Mouse (Mus musculus): ENCODE results near the gene Lingo2.
A peak's percentile ranks its signal among the peaks of the same experiment; 100 is the strongest.

Gene Lingo2

GRCm38 (mm10) chr4:36560997-36561396 is 390.6 kb downstream of the Lingo2 start:
- no peak for DNase-seq (ENCODE audit: low read depth, low spot score)

- no peak for DNase-seq (ENCODE audit: low read depth, low spot score)
Measured at GRCm38 (mm10) chr4:36540664-36541360, 410.7 kb downstream of the Lingo2 start.

GRCm38 (mm10) chr4:36533895-36534294 is 417.7 kb downstream of the Lingo2 start:
- DNase-seq (ENCODE audit: low read depth, low spot score) = no peak

GRCm38 (mm10) chr4:36490255-36490654 is 461.3 kb downstream of the Lingo2 start:
- no peak for DNase-seq (ENCODE audit: low read depth, low spot score)

- no peak for DNase-seq (ENCODE audit: low read depth, low spot score)
Measured at GRCm38 (mm10) chr4:36435211-36435610, 516.3 kb downstream of the Lingo2 start.

GRCm38 (mm10) chr4:36426192-36426591 is 525.4 kb downstream of the Lingo2 start:
- DNase-seq (ENCODE audit: low read depth, low spot score) = no peak

GRCm38 (mm10) chr4:36407350-36407749 is 544.2 kb downstream of the Lingo2 start:
- no peak for DNase-seq (ENCODE audit: low read depth, low spot score)

GRCm38 (mm10) chr4:36368925-36369324 is 582.6 kb downstream of the Lingo2 start:
- no peak for DNase-seq (ENCODE audit: low read depth, low spot score)

- DNase-seq (ENCODE audit: low read depth, low spot score) = no peak
Measured at GRCm38 (mm10) chr4:36354401-36354800, 597.1 kb downstream of the Lingo2 start.

- DNase-seq (ENCODE audit: low read depth, low spot score) = no peak
Measured at GRCm38 (mm10) chr4:36331741-36332140, 619.8 kb downstream of the Lingo2 start.

GRCm38 (mm10) chr4:36325603-36326002 is 625.9 kb downstream of the Lingo2 start:
- no peak for DNase-seq (ENCODE audit: low read depth, low spot score)

GRCm38 (mm10) chr4:36313067-36313466 is 638.5 kb downstream of the Lingo2 start:
- DNase-seq (ENCODE audit: low read depth, low spot score) = no peak

- DNase-seq (ENCODE audit: low read depth, low spot score) = no peak
Measured at GRCm38 (mm10) chr4:36311431-36311830, 640.1 kb downstream of the Lingo2 start.

- DNase-seq (ENCODE audit: low read depth, low spot score) = no peak
Measured at GRCm38 (mm10) chr4:36305228-36305627, 646.3 kb downstream of the Lingo2 start.

- no peak for DNase-seq (ENCODE audit: low read depth, low spot score)
Measured at GRCm38 (mm10) chr4:36289701-36290053, 661.9 kb downstream of the Lingo2 start.

- DNase-seq (ENCODE audit: low read depth, low spot score) = peak; percentile 33
Measured at GRCm38 (mm10) chr4:36288813-36289700, 662.5 kb downstream of the Lingo2 start.

- DNase-seq (ENCODE audit: low read depth, low spot score) = no peak
Measured at GRCm38 (mm10) chr4:36262436-36263169, 688.9 kb downstream of the Lingo2 start.

GRCm38 (mm10) chr4:36186231-36186922 is 765.2 kb downstream of the Lingo2 start:
- no peak for DNase-seq (ENCODE audit: low read depth, low spot score)

GRCm38 (mm10) chr4:36183643-36184042 is 767.9 kb downstream of the Lingo2 start:
- DNase-seq (ENCODE audit: low read depth, low spot score) = no peak

GRCm38 (mm10) chr4:36170099-36170498 is 781.4 kb downstream of the Lingo2 start:
- no peak for DNase-seq (ENCODE audit: low read depth, low spot score)

GRCm38 (mm10) chr4:36131341-36131740 is 820.2 kb downstream of the Lingo2 start:
- no peak for DNase-seq (ENCODE audit: low read depth, low spot score)

- DNase-seq (ENCODE audit: low read depth, low spot score) = no peak
Measured at GRCm38 (mm10) chr4:36095482-36095881, 856.1 kb downstream of the Lingo2 start.

All from retina, adult 2 months (tissue).